Mouse (Mus musculus) liver, embryonic 12.5 days (tissue): ENCODE measurements at regions not wholly inside any gene's neighbourhood (a gene's known extent, or its start where the extent isn't known, plus 50 kb on each side); places are given as distances from the start of the nearest gene placed in this dataset.

Experiments used
- ATAC-seq: fragments of 200-750 bp; cut with Nextera tagmentation; 2 replicates; pipeline ENCODE4 v1.8.0; 2017; ENCODE audit warnings: moderate number of reproducible peaks, mild to moderate bottlenecking, moderate library complexity
- H3K27ac ChIP-seq: fragments of 300-500 bp; sonication (generic); 2 replicates; pipeline ENCODE4 v1.5.1; 2016; ENCODE audit warnings: mild to moderate bottlenecking
- H3K27me3 ChIP-seq: fragments of 300-500 bp; sonication (generic); replicated peaks from 2 replicates; pipeline ENCODE4 v1.6.1; 2016; ENCODE audit warnings: mild to moderate bottlenecking, moderate library complexity
- H3K36me3 ChIP-seq: fragments of 300-500 bp; sonication (generic); 2 replicates; pipeline ENCODE4 v1.6.1; 2016; ENCODE audit warnings: mild to moderate bottlenecking, moderate library complexity
- H3K4me1 ChIP-seq: fragments of 300-500 bp; sonication (generic); 2 replicates; pipeline ENCODE4 v1.6.1; 2016
- H3K4me2 ChIP-seq: fragments of 300-500 bp; sonication (generic); 2 replicates; pipeline ENCODE4 v1.6.1; 2016; ENCODE audit warnings: mild to moderate bottlenecking, moderate library complexity
- H3K4me3 ChIP-seq: fragments of 300-500 bp; sonication (generic); 2 replicates; pipeline ENCODE4 v1.5.1; 2016; ENCODE audit warnings: mild to moderate bottlenecking, moderate library complexity
- H3K9ac ChIP-seq: fragments of 300-500 bp; sonication (generic); 2 replicates; pipeline ENCODE4 v1.6.1; 2016; ENCODE audit warnings: mild to moderate bottlenecking, moderate library complexity
- H3K9me3 ChIP-seq: fragments of 300-500 bp; sonication (generic); replicated peaks from 2 replicates; pipeline ENCODE4 v1.6.1; 2016; ENCODE audit warnings: mild to moderate bottlenecking, moderate library complexity
- WGBS: fragments of 180-500 bp; shearing (Covaris S2); methylation state at CpG from one replicate; pipeline ENCODE4 v1.1.7; 2016; ENCODE audit not compliant: insufficient replicate concordance; 5-methylcytosine and 5-hydroxymethylcytosine counted together

GRCm38 (mm10) chr2:166394666-166395065 is 239.2 kb upstream of the Sulf2 start:
- no peaks in the 10 kb centered on the region; the same call in 1 of the 2 replicates for H3K4me1 ChIP-seq
- WGBS = 67% methylated on average over 13 of the region's 13 CpGs
- H3K27ac ChIP-seq = no peak overlapping the region
- H3K27me3 ChIP-seq = no peaks in the 10 kb centered on the region; the same call in 1 of the 2 replicates
- H3K9ac ChIP-seq = no peak overlapping the region
- H3K4me2 ChIP-seq = no peak overlapping the region
- no peaks in the 10 kb centered on the region for H3K36me3 ChIP-seq
- no peak for ATAC-seq
- no peaks in the 10 kb centered on the region for H3K9me3 ChIP-seq
- no peak overlapping the region for H3K4me3 ChIP-seq

- no peak overlapping the region for H3K4me2 ChIP-seq
- no peak overlapping the region for H3K4me3 ChIP-seq
- no peaks in the 10 kb centered on the region for H3K36me3 ChIP-seq
- 51% methylated on average over 5 of the region's 5 CpGs for WGBS
- no peak for ATAC-seq
- no peak overlapping the region for H3K27ac ChIP-seq
- H3K9ac ChIP-seq = no peak overlapping the region
- no peaks in the 10 kb centered on the region for H3K9me3 ChIP-seq
- no peaks in the 10 kb centered on the region for H3K27me3 ChIP-seq
- no peaks in the 10 kb centered on the region for H3K4me1 ChIP-seq
Measured at GRCm38 (mm10) chr2:166391176-166391575, 235.7 kb upstream of the Sulf2 start.

GRCm38 (mm10) chr2:166388050-166388449 is 232.6 kb upstream of the Sulf2 start:
- no peak overlapping the region for H3K4me2 ChIP-seq
- no peaks in the 10 kb centered on the region for H3K36me3 ChIP-seq
- no peaks in the 10 kb centered on the region for H3K4me1 ChIP-seq
- H3K27me3 ChIP-seq = no peaks in the 10 kb centered on the region
- H3K4me3 ChIP-seq = no peak overlapping the region
- H3K27ac ChIP-seq = no peak overlapping the region
- H3K9ac ChIP-seq = no peak overlapping the region
- no peak for ATAC-seq
- WGBS = 42% methylated on average over 6 of the region's 6 CpGs
- H3K9me3 ChIP-seq = no peaks in the 10 kb centered on the region

DNA sequence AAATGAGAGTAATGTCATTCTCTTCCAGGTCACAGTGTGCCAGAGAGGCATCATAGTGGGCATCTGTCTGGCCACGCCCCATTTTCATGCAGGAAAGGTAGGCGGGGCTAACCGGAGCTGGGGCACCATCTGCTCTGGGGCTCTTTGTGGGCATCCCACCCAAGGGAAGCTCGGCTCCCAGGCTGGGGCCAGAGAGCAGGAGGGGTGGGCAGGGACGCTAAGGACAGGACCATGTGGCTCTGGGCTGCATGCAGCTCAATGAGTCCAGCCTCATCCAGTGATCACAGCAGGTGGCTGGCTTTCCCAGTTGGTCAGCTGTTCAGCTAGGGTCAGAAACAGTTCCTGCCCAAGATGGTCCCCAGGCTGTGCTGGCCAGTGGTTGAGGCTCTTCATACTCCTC is 231.4 kb upstream of the Sulf2 start:
- Histone ChIP-seq H3K9me3 (no peaks in the 10 kb centered on the region), H3K36me3 (no peaks in the 10 kb centered on the region), H3K4me1 (no peaks in the 10 kb centered on the region), H3K4me3 (no peak overlapping the region), H3K9ac (no peak overlapping the region), H3K4me2 (no peak overlapping the region), H3K27me3 (no peaks in the 10 kb centered on the region), H3K27ac (no peak overlapping the region)
- 57% methylated on average over 5 of the region's 5 CpGs for WGBS
- ATAC-seq = no peak

GRCm38 (mm10) chr2:166384583-166384982 is 229.1 kb upstream of the Sulf2 start:
- no peak for ATAC-seq
- Histone ChIP-seq H3K4me1 (no peaks in the 10 kb centered on the region), H3K4me3 (no peak overlapping the region), H3K9ac (no peak overlapping the region), H3K27ac (no peak overlapping the region), H3K36me3 (no peaks in the 10 kb centered on the region), H3K9me3 (no peaks in the 10 kb centered on the region), H3K27me3 (no peaks in the 10 kb centered on the region), H3K4me2 (no peak overlapping the region)
- WGBS = 55% methylated on average over 6 of the region's 6 CpGs

DNA sequence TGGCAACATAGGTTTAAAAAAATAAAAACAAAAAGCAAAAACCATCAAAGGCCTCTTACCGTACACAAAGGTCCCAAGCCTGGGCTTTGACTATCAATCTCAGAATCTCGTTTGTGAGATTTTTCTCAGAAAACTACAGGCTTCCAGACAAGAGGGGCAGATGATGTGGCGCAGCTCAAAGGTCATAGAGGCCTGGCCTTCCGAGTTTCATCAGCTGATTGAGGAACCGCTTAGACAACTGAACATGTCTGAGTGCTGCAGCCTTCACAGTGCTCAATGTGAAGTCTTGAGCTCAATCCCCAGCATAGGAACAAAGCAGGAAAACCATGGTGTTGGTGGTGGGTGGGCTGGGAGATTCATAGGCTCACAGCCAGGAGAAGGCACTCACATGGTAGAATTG is 227.9 kb upstream of the Sulf2 start:
- no peak overlapping the region for H3K9ac ChIP-seq
- no peak overlapping the region for H3K4me2 ChIP-seq
- no peak overlapping the region for H3K4me3 ChIP-seq
- no peak overlapping the region for H3K27ac ChIP-seq
- H3K4me1 ChIP-seq = no peaks in the 10 kb centered on the region
- no peaks in the 10 kb centered on the region for H3K27me3 ChIP-seq
- WGBS = 66% methylated on average over 5 of the region's 5 CpGs
- H3K36me3 ChIP-seq = no peaks in the 10 kb centered on the region
- no peak for ATAC-seq
- no peaks in the 10 kb centered on the region for H3K9me3 ChIP-seq

GRCm38 (mm10) chr2:166382180-166382579 is 226.7 kb upstream of the Sulf2 start:
- WGBS = 58% methylated on average over 7 of the region's 7 CpGs
- Histone ChIP-seq H3K9me3 (no peaks in the 10 kb centered on the region), H3K4me3 (no peak overlapping the region), H3K27me3 (no peaks in the 10 kb centered on the region), H3K9ac (no peak overlapping the region), H3K4me1 (no peaks in the 10 kb centered on the region), H3K4me2 (no peak overlapping the region), H3K27ac (no peak overlapping the region), H3K36me3 (no peaks in the 10 kb centered on the region)
- no peak for ATAC-seq

- Histone ChIP-seq H3K27me3 (no peaks in the 10 kb centered on the region), H3K4me1 (no peaks in the 10 kb centered on the region), H3K4me3 (no peak overlapping the region), H3K27ac (no peak overlapping the region), H3K36me3 (no peaks in the 10 kb centered on the region), H3K9me3 (no peaks in the 10 kb centered on the region), H3K4me2 (no peak overlapping the region), H3K9ac (no peak overlapping the region)
- WGBS = 56% methylated on average over 9 of the region's 9 CpGs
- no peak for ATAC-seq
Measured at GRCm38 (mm10) chr2:166380854-166381253, 225.4 kb upstream of the Sulf2 start.

- Histone ChIP-seq H3K4me3 (no peak overlapping the region), H3K36me3 (no peaks in the 10 kb centered on the region), H3K9me3 (no peaks in the 10 kb centered on the region), H3K27ac (no peak overlapping the region), H3K27me3 (no peaks in the 10 kb centered on the region), H3K4me2 (no peak overlapping the region), H3K9ac (no peak overlapping the region), H3K4me1 (no peaks in the 10 kb centered on the region)
- ATAC-seq = no peak
- WGBS = 42% methylated on average over 3 of the region's 3 CpGs
Measured at GRCm38 (mm10) chr2:166378325-166378724, 222.9 kb upstream of the Sulf2 start.

DNA sequence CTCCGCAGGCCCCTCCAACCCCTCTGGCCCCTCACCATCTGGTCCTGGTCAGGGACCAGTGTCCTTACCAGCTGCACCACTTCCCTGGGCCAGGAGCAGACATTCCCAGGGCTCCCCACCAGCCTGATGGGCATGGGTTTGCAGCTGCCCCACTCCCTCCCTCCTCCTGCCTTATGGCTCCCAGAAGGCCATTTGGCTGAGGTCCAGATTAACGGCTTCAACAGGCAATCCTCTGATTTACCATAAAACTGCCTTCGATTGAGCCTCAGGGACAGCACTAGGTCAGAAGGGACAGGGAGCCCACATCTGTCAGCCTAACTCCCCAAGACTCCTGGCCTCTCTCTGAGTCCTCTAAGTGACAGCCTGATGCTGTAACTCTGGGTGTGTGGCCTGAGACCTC is 221.9 kb upstream of the Sulf2 start:
- H3K27ac ChIP-seq = no peak overlapping the region
- no peaks in the 10 kb centered on the region for H3K27me3 ChIP-seq
- no peaks in the 10 kb centered on the region for H3K36me3 ChIP-seq
- H3K4me1 ChIP-seq = no peaks in the 10 kb centered on the region
- H3K9me3 ChIP-seq = no peaks in the 10 kb centered on the region
- no peak overlapping the region for H3K4me3 ChIP-seq
- WGBS = 40% methylated on average over 3 of the region's 3 CpGs
- no peak for ATAC-seq
- H3K9ac ChIP-seq = no peak overlapping the region
- no peak overlapping the region for H3K4me2 ChIP-seq

DNA sequence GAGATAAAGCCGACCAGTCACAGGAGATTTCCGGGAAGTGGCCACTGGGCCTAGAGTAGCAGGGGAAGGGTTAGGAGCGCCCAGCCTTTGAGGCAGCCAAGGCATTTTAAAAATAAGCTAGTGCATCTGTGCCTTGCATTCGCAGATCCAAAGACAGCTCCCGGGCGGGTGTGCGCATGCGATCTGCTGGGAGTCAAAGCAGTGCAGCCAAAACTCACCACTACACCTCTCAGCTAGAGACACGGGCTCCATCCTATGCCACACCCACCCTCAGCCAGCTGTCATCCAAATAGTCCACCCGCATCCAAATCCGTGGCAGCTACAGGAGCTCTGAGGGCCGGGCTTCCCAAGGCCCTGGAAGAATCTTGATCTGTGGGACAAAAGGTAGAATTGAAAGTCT is 220.2 kb upstream of the Sulf2 start:
- Histone ChIP-seq H3K27me3 (no peaks in the 10 kb centered on the region), H3K4me1 (no peaks in the 10 kb centered on the region), H3K36me3 (no peaks in the 10 kb centered on the region), H3K27ac (no peak overlapping the region), H3K4me3 (no peak overlapping the region), H3K4me2 (no peak overlapping the region), H3K9me3 (no peaks in the 10 kb centered on the region), H3K9ac (no peak overlapping the region)
- 69% methylated on average over 12 of the region's 12 CpGs for WGBS
- no peak for ATAC-seq

- no peak for ATAC-seq
- Histone ChIP-seq H3K9ac (no peak overlapping the region), H3K27me3 (no peaks in the 10 kb centered on the region), H3K4me2 (no peak overlapping the region), H3K4me3 (no peak overlapping the region), H3K27ac (no peak overlapping the region), H3K9me3 (no peaks in the 10 kb centered on the region), H3K4me1 (no peaks in the 10 kb centered on the region), H3K36me3 (no peaks in the 10 kb centered on the region)
- 65% methylated on average over 6 of the region's 6 CpGs for WGBS
Measured at GRCm38 (mm10) chr2:166370776-166371175, 215.3 kb upstream of the Sulf2 start.

GRCm38 (mm10) chr2:166361645-166362044 is 206.2 kb upstream of the Sulf2 start:
- Histone ChIP-seq H3K27me3 (no peaks in the 10 kb centered on the region), H3K4me1 (no peaks in the 10 kb centered on the region), H3K9ac (no peak overlapping the region), H3K36me3 (no peaks in the 10 kb centered on the region), H3K27ac (no peak overlapping the region), H3K4me3 (no peak overlapping the region), H3K9me3 (no peaks in the 10 kb centered on the region), H3K4me2 (no peak overlapping the region)
- 50% methylated on average over 6 of the region's 6 CpGs for WGBS
- no peak for ATAC-seq
